Mouse (Mus musculus): ENCODE data around the gene Atn1. TPM values are rescaled to one million over a fixed set of nuclear protein-coding genes. Genes with fewer than 3 reads are reported as not detected.

The Atn1 gene
- total RNA-seq, 2 experiments from 2014 or later, result 154 to 162 TPM

DNA sequence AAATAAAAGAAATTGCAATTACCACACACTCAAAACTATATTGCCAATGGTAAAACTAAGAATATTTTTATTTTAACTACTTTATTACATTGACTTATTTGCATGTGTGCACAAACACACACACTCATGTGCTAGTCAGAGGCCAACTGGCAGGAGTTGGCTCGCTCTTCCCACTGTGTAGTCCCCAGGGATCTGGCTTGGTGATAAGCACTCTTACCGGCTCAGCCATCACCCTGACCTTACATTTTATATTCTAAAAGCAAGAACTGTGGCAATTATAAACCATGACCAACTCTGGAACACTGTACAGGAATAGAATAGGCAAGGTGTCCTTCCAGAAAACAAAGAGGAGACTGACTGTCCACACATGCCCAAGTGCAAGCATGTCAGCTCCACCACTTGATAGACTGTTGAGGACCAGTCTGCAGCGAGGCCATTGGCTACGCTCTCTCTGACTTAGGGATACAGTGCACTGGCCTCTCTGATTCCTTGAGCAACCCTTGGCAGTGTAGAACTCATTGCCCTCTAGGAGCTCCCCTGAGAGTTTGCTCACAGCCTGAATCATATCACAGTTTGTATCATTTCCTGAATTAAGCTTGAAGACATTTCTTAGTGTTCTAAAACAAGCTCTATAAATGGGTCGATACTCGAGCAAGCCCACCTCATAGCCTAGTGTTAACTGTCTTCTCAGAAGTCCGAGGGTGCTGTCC is 59.7 kb downstream of the Atn1 start:
- intact Hi-C loops (cut with DNase I), result no loop called here
- DNase-seq (ENCODE audit: low spot score in 2 of 2), result no peak

DNA sequence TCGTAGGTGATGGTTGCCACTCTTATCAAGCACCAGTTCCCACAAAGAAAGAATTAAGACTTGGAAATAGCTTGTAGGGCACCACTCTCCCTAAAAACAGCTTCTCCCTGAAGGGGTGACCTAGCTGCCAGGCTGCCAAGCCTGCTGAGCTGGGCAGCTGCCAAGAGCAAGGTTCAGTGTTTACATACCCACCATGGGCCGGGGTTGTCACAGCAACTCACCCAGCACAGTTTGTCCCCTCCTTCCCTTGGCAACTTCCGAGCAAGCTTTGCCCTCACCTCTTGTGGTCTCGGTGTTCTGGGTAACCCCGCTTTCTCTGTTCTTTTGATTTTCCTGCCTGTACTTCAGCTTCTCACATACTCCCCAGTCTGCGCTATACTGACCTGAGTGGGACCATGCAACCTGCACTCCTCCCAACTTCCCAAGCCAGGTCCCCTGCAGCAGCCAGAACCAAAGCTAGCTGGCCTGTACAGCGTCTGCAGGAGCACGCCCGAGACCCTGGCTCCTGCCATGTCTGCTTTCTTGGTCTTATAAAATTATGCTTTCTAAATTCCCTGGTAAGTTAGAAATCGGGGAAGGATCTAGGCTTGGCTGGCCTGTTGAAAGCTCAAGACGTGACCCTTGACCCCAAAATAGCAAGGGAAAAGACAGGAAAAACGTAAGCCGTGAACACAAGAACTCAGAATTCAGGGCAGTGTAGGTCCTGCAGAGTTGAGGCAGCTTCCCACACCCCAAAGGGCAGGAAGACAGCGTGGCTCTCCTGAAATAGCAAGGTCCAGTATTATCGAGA is 62.0 kb downstream of the Atn1 start:
- intact Hi-C loops (cut with DNase I), result no loop called here
- DNase-seq (ENCODE audit: low spot score in 2 of 2), result peak; percentile 53 to 57

DNA sequence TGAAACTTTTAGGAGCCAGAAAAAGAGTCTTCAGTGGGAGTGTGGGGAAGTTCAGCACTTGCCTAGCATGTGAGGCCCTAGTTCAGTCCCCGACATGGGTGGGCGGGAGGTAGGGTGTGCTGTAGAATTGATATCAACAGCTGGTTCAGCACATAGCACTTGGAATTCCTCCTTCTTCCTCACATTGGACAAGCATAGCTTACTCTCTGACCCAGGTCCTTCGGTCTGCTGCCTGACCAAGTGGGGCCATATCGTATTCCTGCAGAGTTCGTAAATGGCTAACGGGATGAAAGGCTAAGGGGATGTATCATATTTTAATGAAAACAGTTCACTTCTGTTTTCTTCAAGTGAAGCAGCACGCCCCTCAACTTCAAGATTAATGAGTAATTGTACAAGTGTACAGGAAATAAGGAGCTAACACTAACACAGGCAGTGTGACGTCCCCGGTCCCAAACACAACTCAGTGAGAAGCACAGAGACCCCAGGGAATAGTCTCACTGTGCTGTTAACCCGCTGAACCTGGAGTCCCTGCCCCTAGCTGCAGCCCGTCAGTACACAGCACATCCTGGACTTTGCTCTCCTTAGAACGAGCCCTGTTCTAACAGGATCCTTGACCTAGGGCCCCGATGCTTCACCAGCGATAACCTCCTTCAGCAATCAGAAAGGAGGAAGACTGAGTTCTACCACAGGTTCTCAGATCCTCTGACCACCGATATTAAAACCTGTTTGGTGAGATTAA is 62.9 kb downstream of the Atn1 start:
- intact Hi-C loops (cut with DNase I), result no loop called here
- DNase-seq (ENCODE audit: low spot score in 2 of 2), result no peak

Small RNAs within 50 kb of the gene (microRNA-seq; reads per million reads assigned to microRNA genes)
- gene Mir141 (0 to 1.2 reads per million in 2 experiments), gene Mir200c (12.4 to 15.8 reads per million in 2 experiments)

Other genes with a start within 250 kb of the Atn1 start
- gene C1ra, start 244.1 kb downstream of the Atn1 start, total RNA-seq (2021), result 1 to 10 TPM; 1.1 TPM
- 1 to 10 TPM; 1.4 to 1.5 TPM for gene C1s1, start 214.2 kb downstream of the Atn1 start, total RNA-seq (2021)
- gene C1rb, start 186.2 kb downstream of the Atn1 start, total RNA-seq (2021), result under 1 TPM in 1 of 2 experiments, not detected in 1; 0.28 TPM
- gene C1s2, start 120.4 kb downstream of the Atn1 start, total RNA-seq (2021), result under 1 TPM; 0.14 to 0.16 TPM
- gene Lpcat3, start 93.5 kb downstream of the Atn1 start, total RNA-seq (2021), result 10 to 100 TPM; 22.4 to 31.2 TPM
- gene Emg1, start 44.3 kb downstream of the Atn1 start, total RNA-seq (2021), result 10 to 100 TPM; 42.9 to 48.8 TPM
- gene Phb2, start 44.2 kb downstream of the Atn1 start, total RNA-seq (2021), result 100 to 1,000 TPM; 112 to 120 TPM
- 1 to 10 TPM; 3.1 to 4.5 TPM for gene Ptpn6, start 17.8 kb downstream of the Atn1 start, total RNA-seq (2021)
- gene Grcc10, start 15.2 kb downstream of the Atn1 start, total RNA-seq (2021), result 100 to 1,000 TPM; 315 to 349 TPM
- not detected for gene Gm45234, start 503 bp downstream of the Atn1 start, total RNA-seq (2021)
- gene Eno2, start 13.1 kb upstream of the Atn1 start, total RNA-seq (2021), result 1,000 to 10,000 TPM in 1 of 2 experiments, 100 to 1,000 TPM in 1; 999 to 1,002 TPM
- 1 to 10 TPM; 1.5 to 1.9 TPM for gene Lrrc23, start 23.2 kb upstream of the Atn1 start, total RNA-seq (2021)
- 1 to 10 TPM; 4.4 to 5.2 TPM for gene Spsb2, start 52.1 kb upstream of the Atn1 start, total RNA-seq (2021)
- 100 to 1,000 TPM; 739 to 808 TPM for gene Tpi1, start 57.8 kb upstream of the Atn1 start, total RNA-seq (2021)
- gene Usp5, start 73.0 kb upstream of the Atn1 start, total RNA-seq (2021), result 100 to 1,000 TPM; 176 to 177 TPM
- gene Cdca3, start 73.0 kb upstream of the Atn1 start, total RNA-seq (2021), result 1 to 10 TPM in 1 of 2 experiments, under 1 TPM in 1; 0.50 to 1.1 TPM
- gene Gnb3, start 83.8 kb upstream of the Atn1 start, total RNA-seq (2021), result under 1 TPM in 1 of 2 experiments, not detected in 1; 0.18 TPM
- gene P3h3, start 101.2 kb upstream of the Atn1 start, total RNA-seq (2021), result 10 to 100 TPM; 21.9 to 25.7 TPM
- gene Gpr162, start 107.5 kb upstream of the Atn1 start, total RNA-seq (2021), result 100 to 1,000 TPM; 207 to 229 TPM
- gene Cd4, start 131.7 kb upstream of the Atn1 start, total RNA-seq (2021), result 1 to 10 TPM; 2.8 to 8.7 TPM
- 1 to 10 TPM; 2.9 to 3.6 TPM for gene Lag3, start 155.2 kb upstream of the Atn1 start, total RNA-seq (2021)
- 1,000 to 10,000 TPM in 1 of 2 experiments, 100 to 1,000 TPM in 1; 954 to 1,041 TPM for gene Ptms, start 163.6 kb upstream of the Atn1 start, total RNA-seq (2021)
- gene Mlf2, start 174.9 kb upstream of the Atn1 start, total RNA-seq (2021), result 100 to 1,000 TPM; 648 to 675 TPM
- 100 to 1,000 TPM; 149 to 163 TPM for gene Cops7a, start 209.0 kb upstream of the Atn1 start, total RNA-seq (2021)
- 100 to 1,000 TPM; 169 to 181 TPM for gene Pianp, start 240.2 kb upstream of the Atn1 start, total RNA-seq (2021)